Mouse (Mus musculus) hindbrain, embryonic 12.5 days (tissue): ENCODE measurements around the gene Wipf3. TPM values are rescaled to one million over a fixed set of nuclear protein-coding genes. Genes with fewer than 3 reads are reported as not detected.

ENCODE experiments used
- ATAC-seq: fragments of 200-750 bp; cut with Nextera tagmentation; 2 replicates; pipeline ENCODE4 v1.8.0; 2017; ENCODE audit warnings: moderate TSS enrichment; ENCODE audit not compliant: low FRiP score
- H3K27ac ChIP-seq: fragments of 300-500 bp; sonication (generic); 2 replicates; pipeline ENCODE4 v1.5.1; 2016; ENCODE audit warnings: mild to moderate bottlenecking
- H3K27me3 ChIP-seq: fragments of 300-500 bp; sonication (generic); 2 replicates; pipeline ENCODE4 v1.6.1; 2016; ENCODE audit warnings: mild to moderate bottlenecking
- H3K36me3 ChIP-seq: fragments of 300-500 bp; sonication (generic); 2 replicates; pipeline ENCODE4 v1.6.1; 2016; ENCODE audit warnings: mild to moderate bottlenecking
- H3K4me1 ChIP-seq: fragments of 300-500 bp; sonication (generic); 2 replicates; pipeline ENCODE4 v1.6.1; 2016
- H3K4me2 ChIP-seq: fragments of 300-500 bp; sonication (generic); replicated peaks from 2 replicates; pipeline ENCODE4 v1.6.1; 2016; ENCODE audit warnings: mild to moderate bottlenecking
- H3K4me3 ChIP-seq: fragments of 300-500 bp; sonication (generic); 2 replicates; pipeline ENCODE4 v1.5.1; 2016; ENCODE audit warnings: mild to moderate bottlenecking
- H3K9ac ChIP-seq: fragments of 300-500 bp; sonication (generic); 2 replicates; pipeline ENCODE4 v1.6.1; 2016; ENCODE audit warnings: mild to moderate bottlenecking, moderate library complexity
- H3K9me3 ChIP-seq: fragments of 300-500 bp; sonication (generic); replicated peaks from 2 replicates; pipeline ENCODE4 v1.6.1; 2016; ENCODE audit warnings: mild to moderate bottlenecking
- WGBS: fragments of 180-500 bp; shearing (Covaris S2); methylation state at CpG from one replicate; pipeline ENCODE4 v1.1.7; 2016; 5-methylcytosine and 5-hydroxymethylcytosine counted together
- polyA plus RNA-seq: library from polyadenylated mRNA; unstranded; fragments of >200 nt; fragmentation: Nextera tagmentation; extraction: Ambion mirVana; gene quantifications from 2 replicates; pipeline ENCODE4 v1.2.1, GENCODE M21; 2016

Gene Wipf3
- polyA plus RNA-seq, 1 experiment from 2014 or later: 1.5 TPM

GRCm38 (mm10) chr6:54516512-54517134, 87.2 kb downstream of the Wipf3 start:
- H3K4me3 ChIP-seq: no peak overlapping the region
- no peak overlapping the region for H3K9ac ChIP-seq
- H3K36me3 ChIP-seq: peaks cover 40% of the 10 kb centered on the region
- H3K27me3 ChIP-seq: no peaks in the 10 kb centered on the region
- H3K27ac ChIP-seq: no peak overlapping the region
- H3K9me3 ChIP-seq: no peaks in the 10 kb centered on the region
- peak; percentile 22 for ATAC-seq
- WGBS: 89% methylated on average over 2 of the region's 2 CpGs
- H3K4me2 ChIP-seq: no peak overlapping the region
- no peaks in the 10 kb centered on the region for H3K4me1 ChIP-seq

DNA sequence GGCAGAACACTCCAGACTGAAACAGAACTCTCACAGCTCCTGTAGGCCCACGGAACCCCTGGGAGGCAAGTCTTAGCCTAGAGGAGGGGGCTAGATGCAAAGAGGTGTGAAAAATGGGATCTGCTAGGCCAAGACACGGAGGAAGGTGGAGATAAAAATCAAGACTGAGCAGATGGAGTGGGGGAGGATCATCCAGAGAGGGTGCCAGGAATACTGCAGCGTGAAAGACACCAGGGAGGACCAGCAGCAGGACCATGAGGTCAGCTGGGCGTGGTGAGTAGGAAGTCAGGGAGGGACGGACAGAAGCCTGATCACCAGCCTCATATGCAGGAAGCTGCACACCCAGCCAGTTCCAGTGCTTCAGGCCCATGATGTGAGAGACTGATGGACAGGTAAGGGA, 89.4 kb downstream of the Wipf3 start:
- peaks cover 40% of the 10 kb centered on the region for H3K36me3 ChIP-seq

GRCm38 (mm10) chr6:54528666-54529065, 99.3 kb downstream of the Wipf3 start:
- Histone ChIP-seq H3K4me2 (no peak overlapping the region), H3K27me3 (no peaks in the 10 kb centered on the region), H3K4me3 (no peak overlapping the region), H3K4me1 (peaks cover 8% of the 10 kb centered on the region), H3K27ac (no peak overlapping the region), H3K9ac (no peak overlapping the region), H3K9me3 (no peaks in the 10 kb centered on the region), H3K36me3 (peaks cover 19% of the 10 kb centered on the region)
- ATAC-seq: no peak
- 89% methylated on average over 8 of the region's 8 CpGs for WGBS

More for the DNA sequence above, 89.4 kb downstream of the Wipf3 start:
- WGBS: 71% methylated on average over 5 of the region's 5 CpGs
- Histone ChIP-seq H3K4me3 (no peak overlapping the region), H3K9me3 (no peaks in the 10 kb centered on the region), H3K9ac (no peak overlapping the region), H3K27ac (no peak overlapping the region), H3K4me2 (no peak overlapping the region), H3K4me1 (no peaks in the 10 kb centered on the region), H3K27me3 (no peaks in the 10 kb centered on the region)
- no peak for ATAC-seq

- Histone ChIP-seq H3K9ac (no peak overlapping the region), H3K4me3 (no peak overlapping the region), H3K4me2 (no peak overlapping the region), H3K27ac (no peak overlapping the region), H3K9me3 (no peaks in the 10 kb centered on the region), H3K27me3 (no peaks in the 10 kb centered on the region), H3K4me1 (peaks cover 8% of the 10 kb centered on the region), H3K36me3 (peaks cover 10% of the 10 kb centered on the region)
- ATAC-seq: no peak
- WGBS: 76% methylated on average over 2 of the region's 2 CpGs
These were observed 100.8 kb downstream of the Wipf3 start for GRCm38 (mm10) chr6:54530182-54530581.

DNA sequence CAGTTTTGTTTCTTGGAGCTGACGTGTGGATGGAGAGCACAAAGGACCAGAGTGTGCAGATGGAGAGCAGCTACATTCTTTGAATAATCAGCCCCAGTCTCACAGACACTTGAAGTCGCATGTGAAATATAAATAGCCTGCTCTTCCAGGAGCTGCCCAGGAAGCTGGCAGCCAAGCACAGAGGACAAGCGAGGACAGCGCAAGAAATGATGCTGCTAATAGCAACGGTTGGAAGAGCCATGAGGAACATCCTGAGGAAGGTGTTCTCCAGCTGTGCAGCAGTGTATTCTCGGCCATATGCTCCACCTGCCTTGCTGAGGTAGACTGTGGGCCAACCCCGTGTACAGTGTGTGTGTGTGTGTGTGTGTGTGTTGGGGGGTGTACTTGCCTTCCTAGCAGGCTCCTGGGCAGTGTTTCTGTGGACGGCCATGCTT, 101.7 kb downstream of the Wipf3 start:
- H3K4me1 ChIP-seq: peaks cover 8% of the 10 kb centered on the region
- H3K9me3 ChIP-seq: no peaks in the 10 kb centered on the region
- WGBS: 58% methylated on average over 8 of the region's 8 CpGs
- H3K27ac ChIP-seq: peak overlapping the region; percentile 26; the same call in 1 of the 2 replicates
- H3K4me3 ChIP-seq: no peak overlapping the region
- ATAC-seq: peak; percentile 43; the same call in 1 of the 2 replicates
- H3K9ac ChIP-seq: no peak overlapping the region
- no peaks in the 10 kb centered on the region for H3K27me3 ChIP-seq
- no peak overlapping the region for H3K4me2 ChIP-seq
- H3K36me3 ChIP-seq: 0 out of 2 replicates have a peak, but pooled peaks cover 8% of the 10 kb centered on the region

DNA sequence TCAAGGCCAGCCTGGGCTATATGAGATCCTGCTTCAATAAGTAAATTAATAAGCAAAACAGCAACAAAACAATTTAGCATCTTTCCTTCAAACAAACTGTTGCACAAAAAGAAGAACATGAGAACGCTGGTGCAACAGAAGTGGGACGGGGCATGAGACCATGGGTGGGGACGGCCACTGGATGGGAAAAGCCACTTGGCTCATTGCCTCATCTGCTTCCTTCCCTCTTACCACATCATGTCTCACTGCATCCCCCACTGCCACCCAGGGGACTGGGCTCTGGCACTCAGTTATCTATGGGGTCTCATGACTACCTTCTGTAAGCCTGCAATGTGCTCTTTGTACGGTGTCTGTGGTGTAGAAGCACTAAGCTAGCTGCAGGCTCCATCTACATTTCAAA, 106.1 kb downstream of the Wipf3 start:
- WGBS: 92% methylated on average over 4 of the region's 4 CpGs
- Histone ChIP-seq H3K9me3 (no peaks in the 10 kb centered on the region), H3K36me3 (0 out of 2 replicates have a peak, but pooled peaks cover 3% of the 10 kb centered on the region), H3K4me1 (peaks cover 31% of the 10 kb centered on the region), H3K4me3 (no peak overlapping the region), H3K27ac (no peak overlapping the region), H3K27me3 (no peaks in the 10 kb centered on the region), H3K4me2 (no peak overlapping the region), H3K9ac (no peak overlapping the region)
- ATAC-seq: no peak

GRCm38 (mm10) chr6:54537053-54537452, 107.7 kb downstream of the Wipf3 start:
- Histone ChIP-seq H3K9me3 (no peaks in the 10 kb centered on the region), H3K9ac (no peak overlapping the region), H3K4me1 (peaks cover 26% of the 10 kb centered on the region), H3K27me3 (no peaks in the 10 kb centered on the region), H3K4me3 (no peak overlapping the region), H3K4me2 (no peak overlapping the region), H3K27ac (no peak overlapping the region), H3K36me3 (0 out of 2 replicates have a peak, but pooled peaks cover 3% of the 10 kb centered on the region)
- no peak for ATAC-seq
- 89% methylated on average over 7 of the region's 7 CpGs for WGBS

- Histone ChIP-seq H3K27ac (peak overlapping the region; percentile 25; the same call in 1 of the 2 replicates), H3K4me1 (peaks cover 29% of the 10 kb centered on the region), H3K4me3 (no peak overlapping the region), H3K9ac (no peak overlapping the region), H3K4me2 (no peak overlapping the region), H3K36me3 (peaks cover 6% of the 10 kb centered on the region), H3K27me3 (no peaks in the 10 kb centered on the region), H3K9me3 (peaks cover 6% of the 10 kb centered on the region; the same call in 1 of the 2 replicates)
- 4% methylated on average over 3 of the region's 3 CpGs for WGBS
- ATAC-seq: peak; percentile 75
These were observed 109.4 kb downstream of the Wipf3 start for GRCm38 (mm10) chr6:54538773-54539173.

- Histone ChIP-seq H3K27me3 (no peaks in the 10 kb centered on the region), H3K9ac (no peak overlapping the region), H3K9me3 (peaks cover 8% of the 10 kb centered on the region; the same call in 1 of the 2 replicates), H3K4me3 (no peak overlapping the region), H3K27ac (peak overlapping the region; percentile 48; the same call in 1 of the 2 replicates), H3K4me2 (no peak overlapping the region), H3K36me3 (peaks cover 12% of the 10 kb centered on the region), H3K4me1 (peaks cover 29% of the 10 kb centered on the region)
- no peak for ATAC-seq
- 76% methylated on average over 7 of the region's 7 CpGs for WGBS
These were observed 110.0 kb downstream of the Wipf3 start for GRCm38 (mm10) chr6:54539396-54539795.

- H3K9ac ChIP-seq: no peak overlapping the region
- peaks cover 29% of the 10 kb centered on the region for H3K4me1 ChIP-seq
- H3K4me2 ChIP-seq: no peak overlapping the region
- H3K27me3 ChIP-seq: no peaks in the 10 kb centered on the region
- H3K27ac ChIP-seq: peak overlapping the region; percentile 48
- peak; percentile 26; the same call in 1 of the 2 replicates for ATAC-seq
- H3K36me3 ChIP-seq: peaks cover 12% of the 10 kb centered on the region
- peaks cover 8% of the 10 kb centered on the region; the same call in 1 of the 2 replicates for H3K9me3 ChIP-seq
- no peak overlapping the region for H3K4me3 ChIP-seq
- 71% methylated on average over 9 of the region's 9 CpGs for WGBS
These were observed 111.0 kb downstream of the Wipf3 start for GRCm38 (mm10) chr6:54540252-54540887.

DNA sequence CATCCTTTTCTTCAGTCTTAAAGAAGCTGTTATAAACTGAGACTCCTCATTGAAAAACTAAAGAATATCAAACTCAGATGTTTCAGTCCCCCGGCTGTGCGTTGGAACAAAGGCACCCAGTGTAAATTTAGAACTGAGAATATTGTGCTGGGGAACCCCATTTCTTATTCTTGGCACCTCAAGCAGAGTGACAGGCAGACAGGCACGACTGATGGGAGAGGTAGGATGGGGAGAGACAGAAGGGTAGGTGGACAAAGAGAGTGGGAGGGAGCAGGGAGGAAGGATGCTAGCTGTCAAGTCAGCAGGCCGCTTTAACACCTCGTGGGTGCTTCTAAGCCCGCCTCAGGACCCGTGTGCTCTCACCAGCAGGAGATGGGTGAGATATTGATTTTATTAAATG, 113.4 kb downstream of the Wipf3 start:
- no peak for ATAC-seq
- Histone ChIP-seq H3K9ac (no peak overlapping the region), H3K9me3 (peaks cover 8% of the 10 kb centered on the region; the same call in 1 of the 2 replicates), H3K4me2 (no peak overlapping the region), H3K27ac (no peak overlapping the region), H3K4me3 (no peak overlapping the region), H3K36me3 (peaks cover 12% of the 10 kb centered on the region), H3K4me1 (peaks cover 32% of the 10 kb centered on the region), H3K27me3 (no peaks in the 10 kb centered on the region)
- 72% methylated on average over 7 of the region's 7 CpGs for WGBS

DNA sequence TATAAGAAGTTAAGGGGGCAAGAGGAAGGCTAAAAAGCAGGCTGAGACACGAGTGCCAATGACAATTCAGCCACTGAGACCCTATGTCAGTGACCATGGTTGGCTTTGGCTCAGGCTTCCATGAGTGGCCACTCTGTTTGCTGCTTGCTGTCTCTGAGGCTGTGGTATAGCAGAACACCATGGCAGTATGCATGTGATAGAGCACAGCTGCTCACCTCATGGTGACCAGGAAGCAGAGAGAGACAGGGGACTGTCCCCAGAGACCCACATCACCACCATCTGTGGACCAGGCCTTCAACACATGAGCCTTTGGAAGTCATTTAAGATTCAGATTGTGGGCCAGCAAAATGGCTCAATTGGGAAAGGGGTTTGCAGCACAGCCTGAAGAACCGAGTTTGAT, 114.2 kb downstream of the Wipf3 start:
- Histone ChIP-seq H3K9me3 (peaks cover 8% of the 10 kb centered on the region; the same call in 1 of the 2 replicates), H3K9ac (no peak overlapping the region), H3K4me3 (no peak overlapping the region), H3K4me1 (peaks cover 35% of the 10 kb centered on the region), H3K27ac (no peak overlapping the region), H3K27me3 (no peaks in the 10 kb centered on the region), H3K4me2 (no peak overlapping the region), H3K36me3 (peaks cover 12% of the 10 kb centered on the region)
- no peak for ATAC-seq
- WGBS: 79% methylated on average over 2 of the region's 2 CpGs
